Mouse (Mus musculus) retina, embryonic 14.5 days (tissue): ENCODE data around the gene Vps13a.
A peak's percentile ranks its signal among the peaks of the same experiment; 100 is the strongest.
"Not testable (repeated sequence)": the region's sequence is repeated elsewhere in the genome, so short reads cannot be mapped to it uniquely, and the experiment has no call there.

Experiments
- DNase-seq: peaks from one replicate; pipeline ENCODE4 v3.0.0-alpha.2; 2015; ENCODE audit warnings: low spot score

The Vps13a gene

GRCm38 (mm10) chr19:16757439-16757838 is 23.3 kb downstream of the Vps13a start:
- not testable (repeated sequence) for DNase-seq

- no peak for DNase-seq
These were observed 24.9 kb downstream of the Vps13a start for GRCm38 (mm10) chr19:16755854-16756253.

- no peak for DNase-seq
These were observed 25.5 kb downstream of the Vps13a start for GRCm38 (mm10) chr19:16755226-16755625.

- DNase-seq = no peak
These were observed 27.6 kb downstream of the Vps13a start for GRCm38 (mm10) chr19:16753151-16753550.

GRCm38 (mm10) chr19:16736854-16737253 is 43.9 kb downstream of the Vps13a start:
- DNase-seq = no peak

- no peak for DNase-seq
These were observed 52.0 kb downstream of the Vps13a start for GRCm38 (mm10) chr19:16728729-16729128.

- DNase-seq = no peak
These were observed 65.5 kb downstream of the Vps13a start for GRCm38 (mm10) chr19:16715249-16715648.

- no peak for DNase-seq
These were observed 78.9 kb downstream of the Vps13a start for GRCm38 (mm10) chr19:16701790-16702189.

- no peak for DNase-seq
These were observed 95.8 kb downstream of the Vps13a start for GRCm38 (mm10) chr19:16684922-16685321.

- DNase-seq = no peak
These were observed 96.5 kb downstream of the Vps13a start for GRCm38 (mm10) chr19:16684210-16684609.

- DNase-seq = no peak
These were observed 154.9 kb downstream of the Vps13a start for GRCm38 (mm10) chr19:16625610-16626395.

GRCm38 (mm10) chr19:16624994-16625393 is 155.7 kb downstream of the Vps13a start:
- no peak for DNase-seq

GRCm38 (mm10) chr19:16623154-16623553 is 157.6 kb downstream of the Vps13a start:
- no peak for DNase-seq

- no peak for DNase-seq
These were observed 173.1 kb downstream of the Vps13a start for GRCm38 (mm10) chr19:16607634-16608033.

GRCm38 (mm10) chr19:16602026-16602425 is 178.7 kb downstream of the Vps13a start:
- no peak for DNase-seq

- peak; percentile 93 for DNase-seq
These were observed 181.3 kb downstream of the Vps13a start for GRCm38 (mm10) chr19:16599298-16599970.

- DNase-seq = peak; percentile 71
These were observed 182.0 kb downstream of the Vps13a start for GRCm38 (mm10) chr19:16598653-16599297.

- DNase-seq = no peak
These were observed 183.5 kb downstream of the Vps13a start for GRCm38 (mm10) chr19:16597216-16597615.

- DNase-seq = no peak
These were observed 186.8 kb downstream of the Vps13a start for GRCm38 (mm10) chr19:16593975-16594317.

- DNase-seq = no peak
These were observed 187.3 kb downstream of the Vps13a start for GRCm38 (mm10) chr19:16593256-16593974.

GRCm38 (mm10) chr19:16585379-16585778 is 195.4 kb downstream of the Vps13a start:
- DNase-seq = peak; percentile 73

- no peak for DNase-seq
These were observed 196.2 kb downstream of the Vps13a start for GRCm38 (mm10) chr19:16584546-16584945.
